Mouse (Mus musculus): ENCODE measurements around the gene Acer1. TPM values are rescaled to one million over a fixed set of nuclear protein-coding genes. Genes with fewer than 3 reads are reported as not detected.

Gene Acer1
- not detected in 2 replicates for polyA plus RNA-seq (2014; fragmentation: Nextera tagmentation; extraction: Ambion mirVana)

DNA sequence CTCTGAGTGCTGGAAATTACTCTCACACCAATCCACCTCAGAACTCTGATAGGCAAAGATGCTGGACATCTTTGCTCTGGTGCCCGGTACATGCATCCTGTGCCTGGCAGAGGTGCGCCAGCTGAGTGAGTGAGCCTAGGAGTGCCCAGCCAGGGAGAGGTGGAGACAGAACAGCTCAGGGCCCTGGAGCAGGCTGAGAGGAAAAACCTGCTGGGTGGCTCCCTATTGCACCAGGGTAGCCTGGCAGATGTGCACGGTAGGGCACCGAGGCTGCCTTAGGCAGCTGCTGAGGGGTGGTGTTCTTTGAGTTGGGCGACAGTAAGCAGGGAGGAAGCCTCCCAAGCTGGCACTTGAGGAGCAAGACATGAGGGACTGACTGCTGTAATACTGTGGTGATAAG lies at the start of gene Acer1:
Acer1 (minus strand) TSS at position 114 of the 400 bp plus-strand sequence.
- 79% methylated on average over 5 of the region's 5 CpGs for WGBS
- DNase-seq (ENCODE audit: low spot score) (no peak), ATAC-seq (ENCODE audit: insufficient read depth, low FRiP score, low TSS enrichment) (no peak)
- Histone ChIP-seq H3K27me3 (ENCODE audit: control insufficient read depth, insufficient read depth, low read length) (no peaks in the 10 kb centered on the region), H3K4me3 (ENCODE audit: low read depth, low read length) (no peak within 1 kb of the TSS), H3K9ac (ENCODE audit: low read length) (no peak within 1 kb of the TSS), H3K9me3 (ENCODE audit: control insufficient read depth, low read length) (no peaks in the 10 kb centered on the region), H3K27ac (ENCODE audit: low read depth, low read length) (no peak within 1 kb of the TSS), H3K4me1 (ENCODE audit: control insufficient read depth, insufficient read depth, low read length) (no peaks in the 10 kb centered on the region), H3K4me2 (ENCODE audit: low read depth) (no peak within 1 kb of the TSS), H3K36me3 (ENCODE audit: control insufficient read depth, insufficient read depth, low read length) (no peaks in the 10 kb centered on the region)

DNA sequence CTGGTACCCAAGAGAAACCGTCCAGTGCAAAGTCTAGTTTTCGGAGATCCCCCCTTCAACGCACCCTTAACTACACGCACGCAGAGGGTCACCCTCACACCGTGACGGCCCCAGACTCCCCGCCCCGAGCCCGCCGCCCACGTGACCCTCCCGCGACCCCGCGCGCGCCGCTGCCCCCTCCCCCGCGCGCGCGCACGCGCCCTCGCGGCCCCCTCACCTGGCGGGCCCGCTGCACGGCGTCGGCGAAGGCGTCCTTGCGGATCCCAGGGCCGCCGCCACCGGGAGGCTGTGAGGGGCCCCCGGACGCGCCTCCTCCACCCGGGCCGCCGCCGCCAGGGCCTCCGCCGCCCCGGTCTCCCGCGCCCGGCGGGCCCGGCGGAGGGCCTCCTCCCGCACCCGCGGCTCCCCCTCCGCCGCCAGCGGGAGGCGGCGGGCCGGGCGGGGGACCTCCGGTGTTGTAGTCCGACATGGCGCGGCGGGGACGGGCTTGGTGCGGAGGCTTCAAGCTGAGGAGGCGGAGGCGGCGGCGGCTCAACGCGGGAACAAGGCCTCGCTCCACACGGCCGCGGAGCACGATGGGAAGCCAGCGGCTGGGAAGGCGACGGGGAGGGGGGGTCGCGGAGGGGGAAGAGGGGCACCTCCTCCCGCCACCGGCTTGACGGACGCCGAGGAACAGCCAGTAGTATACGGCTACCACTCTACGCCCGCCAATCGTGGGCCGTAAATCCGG lies 49.2 kb upstream of the Acer1 start, which contains the start of gene Khsrp:
Khsrp (minus strand) TSS at position 592 of the 730 bp plus-strand sequence.
- ATAC-seq (ENCODE audit: insufficient read depth, low FRiP score, low TSS enrichment) (peak; percentile 2; the same call in 1 of the 2 replicates), DNase-seq (ENCODE audit: low spot score) (peak; percentile 55)
- Histone ChIP-seq H3K27me3 (ENCODE audit: control insufficient read depth, insufficient read depth, low read length) (no peaks in the 10 kb centered on the region), H3K4me3 (ENCODE audit: low read depth, low read length) (peak within 1 kb of the TSS; percentile 96), H3K9me3 (ENCODE audit: control insufficient read depth, low read length) (no peaks in the 10 kb centered on the region), H3K27ac (ENCODE audit: low read depth, low read length) (peak within 1 kb of the TSS; percentile 91), H3K4me2 (ENCODE audit: low read depth) (peak within 1 kb of the TSS; percentile 86), H3K9ac (ENCODE audit: low read length) (peak within 1 kb of the TSS; percentile 99), H3K4me1 (ENCODE audit: control insufficient read depth, insufficient read depth, low read length) (peaks cover 11% of the 10 kb centered on the region), H3K36me3 (ENCODE audit: control insufficient read depth, insufficient read depth, low read length) (peaks cover 14% of the 10 kb centered on the region)
- WGBS = under 1% methylated on average over 65 of the region's 99 CpGs

- Histone ChIP-seq H3K27ac (ENCODE audit: low read depth, low read length) (no peak overlapping the region), H3K9ac (ENCODE audit: low read length) (peak overlapping the region; percentile 99), H3K36me3 (ENCODE audit: control insufficient read depth, insufficient read depth, low read length) (peaks cover 26% of the 10 kb centered on the region), H3K4me3 (ENCODE audit: low read depth, low read length) (peak overlapping the region; percentile 96), H3K4me2 (ENCODE audit: low read depth) (peak overlapping the region; percentile 86), H3K9me3 (ENCODE audit: control insufficient read depth, low read length) (no peaks in the 10 kb centered on the region), H3K27me3 (ENCODE audit: control insufficient read depth, insufficient read depth, low read length) (no peaks in the 10 kb centered on the region), H3K4me1 (ENCODE audit: control insufficient read depth, insufficient read depth, low read length) (peaks cover 11% of the 10 kb centered on the region)
- no peak for ATAC-seq (ENCODE audit: insufficient read depth, low FRiP score, low TSS enrichment)
- WGBS = 34% methylated on average over 8 of the region's 8 CpGs
- no peak for DNase-seq (ENCODE audit: low spot score)
Measured at GRCm38 (mm10) chr17:57029691-57030090, 47.8 kb upstream of the Acer1 start.

GRCm38 (mm10) chr17:57027471-57027870 lies 45.5 kb upstream of the Acer1 start:
- ATAC-seq (ENCODE audit: insufficient read depth, low FRiP score, low TSS enrichment) = no peak
- Histone ChIP-seq H3K4me1 (ENCODE audit: control insufficient read depth, insufficient read depth, low read length) (peaks cover 11% of the 10 kb centered on the region), H3K36me3 (ENCODE audit: control insufficient read depth, insufficient read depth, low read length) (peaks cover 44% of the 10 kb centered on the region), H3K9ac (ENCODE audit: low read length) (no peak overlapping the region), H3K27me3 (ENCODE audit: control insufficient read depth, insufficient read depth, low read length) (no peaks in the 10 kb centered on the region), H3K4me2 (ENCODE audit: low read depth) (no peak overlapping the region), H3K27ac (ENCODE audit: low read depth, low read length) (no peak overlapping the region), H3K4me3 (ENCODE audit: low read depth, low read length) (no peak overlapping the region), H3K9me3 (ENCODE audit: control insufficient read depth, low read length) (no peaks in the 10 kb centered on the region)
- DNase-seq (ENCODE audit: low spot score) = no peak
- WGBS = 97% methylated on average over 4 of the region's 4 CpGs

GRCm38 (mm10) chr17:57020960-57021359 lies 39.0 kb upstream of the Acer1 start:
- 90% methylated on average over 5 of the region's 5 CpGs for WGBS
- ATAC-seq (ENCODE audit: insufficient read depth, low FRiP score, low TSS enrichment) = no peak
- H3K4me1 ChIP-seq (ENCODE audit: control insufficient read depth, insufficient read depth, low read length) = no peaks in the 10 kb centered on the region
- H3K27me3 ChIP-seq (ENCODE audit: control insufficient read depth, insufficient read depth, low read length) = no peaks in the 10 kb centered on the region
- H3K9me3 ChIP-seq (ENCODE audit: control insufficient read depth, low read length) = no peaks in the 10 kb centered on the region
- no peak overlapping the region for H3K4me3 ChIP-seq (ENCODE audit: low read depth, low read length)
- no peak overlapping the region for H3K4me2 ChIP-seq (ENCODE audit: low read depth)
- H3K9ac ChIP-seq (ENCODE audit: low read length) = no peak overlapping the region
- H3K27ac ChIP-seq (ENCODE audit: low read depth, low read length) = no peak overlapping the region
- H3K36me3 ChIP-seq (ENCODE audit: control insufficient read depth, insufficient read depth, low read length) = peaks cover 38% of the 10 kb centered on the region
- no peak for DNase-seq (ENCODE audit: low spot score)

- WGBS = 82% methylated on average over 2 of the region's 2 CpGs
- no peaks in the 10 kb centered on the region for H3K4me1 ChIP-seq (ENCODE audit: control insufficient read depth, insufficient read depth, low read length)
- H3K4me2 ChIP-seq (ENCODE audit: low read depth) = no peak overlapping the region
- H3K4me3 ChIP-seq (ENCODE audit: low read depth, low read length) = no peak overlapping the region
- peaks cover 26% of the 10 kb centered on the region for H3K36me3 ChIP-seq (ENCODE audit: control insufficient read depth, insufficient read depth, low read length)
- H3K9me3 ChIP-seq (ENCODE audit: control insufficient read depth, low read length) = no peaks in the 10 kb centered on the region
- no peaks in the 10 kb centered on the region for H3K27me3 ChIP-seq (ENCODE audit: control insufficient read depth, insufficient read depth, low read length)
- DNase-seq (ENCODE audit: low spot score) (no peak), ATAC-seq (ENCODE audit: insufficient read depth, low FRiP score, low TSS enrichment) (no peak)
- H3K27ac ChIP-seq (ENCODE audit: low read depth, low read length) = no peak overlapping the region
- H3K9ac ChIP-seq (ENCODE audit: low read length) = no peak overlapping the region
Measured at GRCm38 (mm10) chr17:57019693-57020092, 37.8 kb upstream of the Acer1 start.

GRCm38 (mm10) chr17:57012245-57012795 lies 30.4 kb upstream of the Acer1 start:
- Histone ChIP-seq H3K27ac (ENCODE audit: low read depth, low read length) (no peak overlapping the region), H3K9ac (ENCODE audit: low read length) (peak overlapping the region; percentile 81; the same call in 1 of the 2 replicates), H3K27me3 (ENCODE audit: control insufficient read depth, insufficient read depth, low read length) (no peaks in the 10 kb centered on the region), H3K4me3 (ENCODE audit: low read depth, low read length) (peak overlapping the region; percentile 61), H3K4me2 (ENCODE audit: low read depth) (peak overlapping the region; percentile 90), H3K9me3 (ENCODE audit: control insufficient read depth, low read length) (no peaks in the 10 kb centered on the region), H3K36me3 (ENCODE audit: control insufficient read depth, insufficient read depth, low read length) (no peaks in the 10 kb centered on the region; the same call in 1 of the 2 replicates), H3K4me1 (ENCODE audit: control insufficient read depth, insufficient read depth, low read length) (peaks cover 4% of the 10 kb centered on the region)
- DNase-seq (ENCODE audit: low spot score) (no peak), ATAC-seq (ENCODE audit: insufficient read depth, low FRiP score, low TSS enrichment) (no peak)
- 70% methylated on average over 13 of the region's 13 CpGs for WGBS

- H3K4me2 ChIP-seq (ENCODE audit: low read depth) = peak within 1 kb of the TSS; percentile 90
- H3K9me3 ChIP-seq (ENCODE audit: control insufficient read depth, low read length) = no peaks in the 10 kb centered on the region
- WGBS = under 1% methylated on average over 51 of the region's 51 CpGs
Measured at GRCm38 (mm10) chr17:57011236-57012141, 29.6 kb upstream of the Acer1 start, which contains the start of the genes Gtf2f1 and Gm17949. TSS of gene Gtf2f1 (minus strand) at chr17:57011288. TSS of gene Gm17949 (plus strand) at chr17:57011469.

More at GRCm38 (mm10) chr17:57011236-57012141, 29.6 kb upstream of the Acer1 start, which contains the start of the genes Gtf2f1 and Gm17949:
- H3K4me3 ChIP-seq (ENCODE audit: low read depth, low read length) = peak within 1 kb of the TSS; percentile 61
- peaks cover 4% of the 10 kb centered on the region for H3K4me1 ChIP-seq (ENCODE audit: control insufficient read depth, insufficient read depth, low read length)
- peaks cover 4% of the 10 kb centered on the region for H3K36me3 ChIP-seq (ENCODE audit: control insufficient read depth, insufficient read depth, low read length)
- peak within 1 kb of the TSS; percentile 81 for H3K9ac ChIP-seq (ENCODE audit: low read length)
- DNase-seq (ENCODE audit: low spot score) (peak; percentile 99), ATAC-seq (ENCODE audit: insufficient read depth, low FRiP score, low TSS enrichment) (peak; percentile 88)
- peak within 1 kb of the TSS; percentile 78 for H3K27ac ChIP-seq (ENCODE audit: low read depth, low read length)
- no peaks in the 10 kb centered on the region for H3K27me3 ChIP-seq (ENCODE audit: control insufficient read depth, insufficient read depth, low read length)

All from neural tube, embryonic 11.5 days (tissue).